8 mouse cellular contexts compared by ENCODE assay signal in genomic region chr5:134965852-134966821, GRCm38 (mm10). TPM values are rescaled to one million over a fixed set of nuclear protein-coding genes. Genes with fewer than 3 reads are reported as not detected.
DNase-seq lines count a peak whose midpoint lies in the region; ATAC-seq lines count a peak whose summit lies in the region.

No protein-coding gene starts in this region.

- H3K27ac ChIP-seq in forebrain, embryonic 13.5 days = no peak overlapping the region
- no peak overlapping the region for H3K27ac ChIP-seq in hindbrain, embryonic 15.5 days (replicated peaks)

- peak overlapping the region; percentile 6; the same call in 1 of the 2 replicates for H3K9ac ChIP-seq in forebrain, embryonic 13.5 days
- no peak overlapping the region for H3K9ac ChIP-seq in hindbrain, embryonic 15.5 days

- H3K9me3 ChIP-seq in forebrain, embryonic 13.5 days (replicated peaks) = no peaks in the 10 kb centered on the region
- H3K9me3 ChIP-seq in hindbrain, embryonic 15.5 days = no peaks in the 10 kb centered on the region

- 4% methylated on average over 30 of the region's 33 CpGs for WGBS in forebrain, embryonic 13.5 days
- 3% methylated on average over 33 of the region's 33 CpGs for WGBS in hindbrain, embryonic 15.5 days

- peak; percentile 30; the same call in 1 of the 2 replicates for ATAC-seq in forebrain, embryonic 13.5 days
- peak; percentile 79 for ATAC-seq in hindbrain, embryonic 15.5 days (ENCODE audit: low FRiP score, low read depth)
- peak; percentile 81 for ATAC-seq in megakaryocyte-erythroid progenitor cell, adult 5-6 weeks (replicated peaks; ENCODE audit: low FRiP score, low TSS enrichment, poor library complexity, severe bottlenecking)

- peak; percentile 34 for DNase-seq in layer of hippocampus, adult 11-12 months (ENCODE audit: low spot score)
- no peak for DNase-seq in layer of hippocampus, adult 9-10 months (ENCODE audit: low spot score)
- peak; percentile 41 for DNase-seq in c-Kit-negative CD71-positive TER-119-positive erythroid progenitor cells, embryonic 14.5 days (ENCODE audit: low read depth, low spot score)
- DNase-seq in left cerebral cortex, postnatal 4 days = peak; percentile 40
- DNase-seq in splenic B cell, adult 2 months (ENCODE audit: low read depth, low spot score) = peak; percentile 85

- H3K4me2 ChIP-seq in forebrain, embryonic 13.5 days = peak overlapping the region; percentile 45
- H3K4me2 ChIP-seq in hindbrain, embryonic 15.5 days = peak overlapping the region; percentile 54

- H3K27me3 ChIP-seq in forebrain, embryonic 13.5 days = peaks cover 5% of the 10 kb centered on the region; the same call in 1 of the 2 replicates
- H3K27me3 ChIP-seq in hindbrain, embryonic 15.5 days = 0 out of 2 replicates have a peak, but pooled peaks cover 4% of the 10 kb centered on the region
- no peaks in the 10 kb centered on the region for H3K27me3 ChIP-seq in splenic B cell, adult 2 months (ENCODE audit: control insufficient read depth, insufficient read depth, low read length, poor library complexity, severe bottlenecking)

- no peaks in the 10 kb centered on the region for H3K36me3 ChIP-seq in forebrain, embryonic 13.5 days (ENCODE audit: poor library complexity, severe bottlenecking)
- no peaks in the 10 kb centered on the region for H3K36me3 ChIP-seq in hindbrain, embryonic 15.5 days
- no peaks in the 10 kb centered on the region for H3K36me3 ChIP-seq in splenic B cell, adult 2 months (ENCODE audit: control insufficient read depth, insufficient read depth, low read length, poor library complexity, severe bottlenecking)

- H3K4me1 ChIP-seq in forebrain, embryonic 13.5 days = peaks cover 6% of the 10 kb centered on the region
- peaks cover 11% of the 10 kb centered on the region for H3K4me1 ChIP-seq in hindbrain, embryonic 15.5 days (replicated peaks)

- intact Hi-C loops in left cerebral cortex, postnatal 4 days (cut with DNase I) = loop anchor here (5.0 to 10.0 kb wide), 2 partner anchors 59 to 221 kb away; partner anchors contain the start of genes Eln and Tmem270

- H3K4me3 ChIP-seq in forebrain, embryonic 13.5 days = peak overlapping the region; percentile 22
- H3K4me3 ChIP-seq in hindbrain, embryonic 15.5 days = peak overlapping the region; percentile 26

RNA-seq across cellular contexts. Expression of gene Cldn4, which starts 19.4 kb away (rescaled TPM):
- polyA plus RNA-seq in forebrain, embryonic 13.5 days (2015; fragmentation: Nextera tagmentation; extraction: Ambion mirVana) = not detected in 2 replicates
- 0.10 TPM in 1 of 2 replicates, not detected in the other for polyA plus RNA-seq in hindbrain, embryonic 15.5 days (2015; fragmentation: Nextera tagmentation; extraction: Ambion mirVana)
- under 1 TPM in 1 of 2 experiments, not detected in 1; 0.18 TPM for total RNA-seq in left cerebral cortex, postnatal 4 days (2021)
- not detected in 2 replicates for total RNA-seq in megakaryocyte-erythroid progenitor cell, adult 5-6 weeks (2014; fragmentation: Nextera tagmentation)
- total RNA-seq in megakaryocyte-erythroid progenitor cell, adult 5-6 weeks (2017) = not detected in 2 replicates

RNA-seq across cellular contexts. Expression of gene Cldn3, which starts 19.9 kb away (rescaled TPM):
- 2.9 and 3.1 TPM in 2 replicates for polyA plus RNA-seq in forebrain, embryonic 13.5 days (2015; fragmentation: Nextera tagmentation; extraction: Ambion mirVana)
- polyA plus RNA-seq in hindbrain, embryonic 15.5 days (2015; fragmentation: Nextera tagmentation; extraction: Ambion mirVana) = 2.2 and 2.8 TPM in 2 replicates
- total RNA-seq in left cerebral cortex, postnatal 4 days (2021) = 1 to 10 TPM; 6.2 to 6.4 TPM
- not detected in 2 replicates for total RNA-seq in megakaryocyte-erythroid progenitor cell, adult 5-6 weeks (2014; fragmentation: Nextera tagmentation)
- total RNA-seq in megakaryocyte-erythroid progenitor cell, adult 5-6 weeks (2017) = not detected in 2 replicates

RNA-seq across cellular contexts. Expression of gene Mettl27, which starts 34.0 kb away (rescaled TPM):
- 7.5 and 8.2 TPM in 2 replicates for polyA plus RNA-seq in forebrain, embryonic 13.5 days (2015; fragmentation: Nextera tagmentation; extraction: Ambion mirVana)
- polyA plus RNA-seq in hindbrain, embryonic 15.5 days (2015; fragmentation: Nextera tagmentation; extraction: Ambion mirVana) = 6.5 and 6.8 TPM in 2 replicates
- 1 to 10 TPM; 6.4 to 7.2 TPM for total RNA-seq in left cerebral cortex, postnatal 4 days (2021)
- 9.9 and 12.8 TPM in 2 replicates for total RNA-seq in megakaryocyte-erythroid progenitor cell, adult 5-6 weeks (2014; fragmentation: Nextera tagmentation)
- total RNA-seq in megakaryocyte-erythroid progenitor cell, adult 5-6 weeks (2017) = 6.5 and 18.5 TPM in 2 replicates

RNA-seq across cellular contexts. Expression of gene Abhd11, which starts 42.8 kb away (rescaled TPM):
- 47.9 and 53.4 TPM in 2 replicates for polyA plus RNA-seq in forebrain, embryonic 13.5 days (2015; fragmentation: Nextera tagmentation; extraction: Ambion mirVana)
- polyA plus RNA-seq in hindbrain, embryonic 15.5 days (2015; fragmentation: Nextera tagmentation; extraction: Ambion mirVana) = 68.1 and 68.3 TPM in 2 replicates
- 10 to 100 TPM; 56.6 to 60.8 TPM for total RNA-seq in left cerebral cortex, postnatal 4 days (2021)
- total RNA-seq in megakaryocyte-erythroid progenitor cell, adult 5-6 weeks (2014; fragmentation: Nextera tagmentation) = 55.8 and 82.2 TPM in 2 replicates
- total RNA-seq in megakaryocyte-erythroid progenitor cell, adult 5-6 weeks (2017) = 36.9 and 46.7 TPM in 2 replicates

RNA-seq across cellular contexts. Expression of gene Cldn13, which starts 50.8 kb away (rescaled TPM):
- 0.72 TPM in 1 of 2 replicates, not detected in the other for polyA plus RNA-seq in forebrain, embryonic 13.5 days (2015; fragmentation: Nextera tagmentation; extraction: Ambion mirVana)
- polyA plus RNA-seq in hindbrain, embryonic 15.5 days (2015; fragmentation: Nextera tagmentation; extraction: Ambion mirVana) = 0.23 TPM in 1 of 2 replicates, not detected in the other
- total RNA-seq in left cerebral cortex, postnatal 4 days (2021) = not detected
- 177 and 197 TPM in 2 replicates for total RNA-seq in megakaryocyte-erythroid progenitor cell, adult 5-6 weeks (2014; fragmentation: Nextera tagmentation)
- 55.6 and 123 TPM in 2 replicates for total RNA-seq in megakaryocyte-erythroid progenitor cell, adult 5-6 weeks (2017)

Comparison
In these comparisons a context has a peak if more than half of its experiments do, and no peak if none do; other contexts are left out.
1. ATAC-seq: peak in every context shown above with its lines; median percentile 81 in megakaryocyte-erythroid progenitor cell, adult 5-6 weeks; 79 in hindbrain, embryonic 15.5 days; 30 in forebrain, embryonic 13.5 days.
2. RNA of gene Cldn3, which starts 19.9 kb away (total RNA-seq): 6.2 to 6.4 TPM in left cerebral cortex, postnatal 4 days; not detected in megakaryocyte-erythroid progenitor cell, adult 5-6 weeks; every median in the first group is over 4 times any median in the second.